Mouse (Mus musculus) E14TG2a.4 (cell line): ENCODE measurements around the gene Dnaja3.

ENCODE experiments used
- CTCF ChIP-seq: conservative IDR thresholded peaks from 2 replicates; pipeline ENCODE4 v1.5.1; 2014; ENCODE audit warnings: low read length
- NANOG ChIP-seq: IDR thresholded peaks from 2 replicates; pipeline ENCODE4 v1.6.1; 2014; ENCODE audit warnings: borderline replicate concordance, low read length, mixed read lengths

DNA sequence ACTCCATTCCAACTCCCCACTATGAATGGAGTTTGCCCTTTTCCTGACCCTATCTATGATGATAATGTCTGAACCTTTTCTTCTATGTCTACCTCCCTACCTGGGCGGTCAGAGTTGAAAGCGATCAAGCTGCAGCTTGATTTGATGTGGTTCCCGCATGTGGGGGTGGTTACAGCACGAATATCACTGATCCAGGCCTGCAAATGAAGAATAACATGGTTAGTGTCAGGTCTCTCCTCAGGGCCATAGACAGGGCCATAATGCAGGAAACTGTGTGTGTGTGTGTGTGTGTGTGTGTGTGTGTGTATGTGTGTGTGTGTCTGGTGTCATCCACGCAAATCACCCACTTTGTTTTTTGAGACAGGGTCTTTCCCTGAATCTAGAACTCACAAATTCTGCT lies 37.0 kb downstream of the Dnaja3 start:
- TF ChIP-seq CTCF: no peak
- no peak for TF ChIP-seq NANOG
